Mouse (Mus musculus): Measurements from ENCODE around the gene Pdrg1.
A peak's percentile ranks its signal among the peaks of the same experiment; 100 is the strongest.

Gene Pdrg1

DNA sequence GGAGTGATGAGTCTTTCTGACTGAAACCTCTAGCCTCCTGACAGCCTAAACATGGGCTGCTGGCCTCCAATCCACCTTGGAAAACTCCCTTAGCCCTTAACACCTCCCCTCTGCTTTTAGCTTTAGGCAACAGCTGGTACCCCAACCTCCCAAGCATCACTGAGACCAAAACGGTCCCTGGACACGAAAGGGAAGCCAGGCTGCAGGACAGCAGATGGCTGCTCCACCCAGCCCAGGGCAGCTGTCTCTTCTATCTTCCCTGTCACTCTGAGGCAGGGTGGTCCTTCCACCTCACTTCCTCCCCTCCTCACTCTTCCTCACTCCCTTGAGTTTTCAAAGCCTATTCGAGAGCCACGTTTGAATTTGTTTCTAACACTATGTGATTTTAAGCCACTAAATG is 15.2 kb upstream of the Pdrg1 start:
- no peak for DNase-seq

DNA sequence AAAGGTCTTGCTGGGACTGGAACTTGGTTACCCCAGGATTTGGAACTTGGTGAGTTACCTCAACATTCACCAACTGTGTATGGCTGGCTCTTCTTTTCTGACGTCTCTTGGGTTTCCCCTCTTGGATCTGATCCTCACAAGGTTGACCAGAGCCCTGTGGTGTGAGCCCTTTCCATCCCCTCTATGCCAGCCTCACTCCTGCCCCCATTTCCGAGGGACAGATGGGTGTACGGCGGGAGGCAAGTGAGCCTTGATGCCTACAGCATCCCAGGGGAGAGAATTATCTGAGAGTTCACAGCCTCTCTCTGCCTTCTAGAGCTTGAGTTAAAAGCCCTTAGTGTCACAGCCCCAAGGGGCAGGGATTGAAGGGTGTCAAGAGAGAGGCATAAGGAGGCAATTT is 12.3 kb upstream of the Pdrg1 start:
- DNase-seq = no peak

DNA sequence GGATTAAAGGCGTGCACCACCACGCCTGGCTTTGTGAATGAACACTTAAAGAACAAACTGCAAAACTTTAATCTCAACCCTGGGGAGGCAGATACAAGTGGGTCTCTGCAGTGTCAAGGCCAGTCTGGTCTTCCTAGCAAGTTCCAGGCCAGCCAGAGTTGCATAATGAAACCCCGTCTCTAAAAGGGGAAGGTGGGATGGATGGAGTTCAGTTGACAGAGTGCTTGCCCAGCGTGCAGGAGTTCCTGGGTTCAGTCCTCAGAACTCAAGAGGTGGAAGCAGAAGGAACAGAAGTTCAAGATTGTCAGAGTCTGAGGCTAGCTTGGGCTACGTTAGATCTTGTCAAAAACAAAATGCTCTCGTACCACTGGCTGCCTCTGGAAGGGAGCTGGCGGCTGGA is 10.8 kb upstream of the Pdrg1 start:
- no peak for DNase-seq

DNA sequence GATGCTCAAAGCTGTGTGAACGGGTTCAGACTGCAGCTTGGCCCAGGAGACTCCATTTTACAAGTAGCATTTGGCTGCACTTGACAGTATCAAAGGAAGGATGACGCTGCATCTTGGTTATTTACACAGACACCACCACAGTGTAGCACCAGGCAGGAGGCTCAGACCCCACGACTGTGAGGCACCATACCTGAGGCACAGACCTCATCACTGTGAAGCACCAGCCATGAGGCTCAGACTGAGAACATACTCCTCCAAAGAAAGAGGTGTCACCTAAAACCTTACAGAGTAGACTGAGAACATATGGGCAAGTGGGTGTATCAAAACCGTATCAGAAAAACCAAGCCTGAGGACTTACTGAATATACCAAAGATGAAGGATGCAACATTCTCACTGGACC is 7.6 kb upstream of the Pdrg1 start:
- no peak for DNase-seq

DNA sequence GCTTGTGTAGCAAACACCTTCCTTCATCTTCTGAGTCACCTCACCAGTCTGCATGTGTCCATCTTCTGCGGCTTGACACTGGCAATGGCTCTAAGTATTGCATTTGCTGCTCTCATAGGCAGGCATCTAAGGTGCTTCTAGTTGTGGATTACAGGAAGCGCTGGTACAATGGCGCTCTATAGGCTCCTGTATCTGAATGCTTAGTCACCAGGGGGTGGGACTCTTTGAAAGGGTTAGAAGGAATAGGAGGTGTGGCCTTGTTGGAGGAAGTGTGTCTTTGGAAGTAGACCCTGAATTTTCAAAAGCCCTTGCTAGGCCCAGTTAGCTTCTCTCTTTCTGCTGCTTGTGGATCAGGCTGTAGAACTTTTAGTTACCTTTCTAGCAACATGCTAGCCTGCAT is 5.9 kb upstream of the Pdrg1 start:
- no peak for DNase-seq

DNA sequence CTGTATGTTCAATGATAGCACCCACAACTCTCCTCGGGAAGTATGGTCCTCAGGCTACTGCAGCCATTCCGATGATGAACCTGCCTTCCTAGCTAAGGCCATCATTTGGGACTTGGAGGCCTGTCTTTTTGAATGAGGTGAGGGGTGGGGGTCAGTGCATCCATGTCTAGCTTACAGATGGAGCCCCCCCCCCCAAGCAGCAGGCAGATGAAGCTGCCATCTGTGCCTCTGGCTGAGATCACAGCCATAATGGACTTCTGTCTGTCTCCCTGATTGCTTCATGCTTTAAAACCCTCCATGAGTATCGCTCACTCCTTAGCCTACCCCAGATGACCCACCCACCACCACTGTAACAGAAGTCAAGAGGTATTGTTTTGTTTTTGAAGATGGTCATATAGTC is 4.1 kb upstream of the Pdrg1 start:
- no peak for DNase-seq

DNA sequence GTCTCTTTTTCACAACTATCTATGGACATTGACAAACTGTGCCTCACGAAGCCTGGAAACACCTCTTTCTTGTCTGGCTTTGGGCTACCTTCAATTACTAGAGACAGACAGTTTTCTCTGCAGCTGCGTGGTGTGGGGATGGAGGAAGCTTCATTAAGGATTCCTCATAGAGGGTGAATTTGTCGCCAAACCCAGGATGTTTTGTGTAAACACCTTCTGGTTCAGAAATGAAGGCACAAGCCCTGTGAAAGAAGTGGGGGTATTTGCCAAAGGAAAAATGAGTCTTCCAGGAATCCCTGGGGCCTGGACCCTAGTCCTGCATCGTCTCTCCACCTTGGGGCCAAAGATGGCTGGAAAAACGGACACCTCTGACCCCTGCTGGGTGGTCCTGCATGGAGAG is 1.6 kb upstream of the Pdrg1 start:
- DNase-seq = no peak

DNA sequence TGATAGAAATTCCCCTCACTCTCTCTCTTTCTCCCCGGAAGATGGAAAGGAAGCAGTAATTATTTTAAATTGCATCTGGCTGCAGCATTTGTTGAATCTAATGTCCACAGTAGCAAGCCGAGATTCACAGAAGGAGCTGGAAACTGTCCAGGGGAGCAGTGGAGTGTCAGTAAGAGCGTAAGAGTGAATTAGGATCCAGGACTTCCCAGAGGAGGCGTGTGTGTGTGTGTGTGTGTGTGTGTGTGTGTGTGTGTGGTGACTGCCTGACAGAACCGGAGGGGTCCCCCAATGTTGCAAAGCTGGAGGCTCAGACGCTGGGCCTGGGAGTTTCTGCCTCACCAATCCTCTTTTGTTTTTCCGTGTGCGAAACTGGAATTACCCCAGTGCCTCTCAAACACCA is 577 bp upstream of the Pdrg1 start:
- DNase-seq = no peak

DNA sequence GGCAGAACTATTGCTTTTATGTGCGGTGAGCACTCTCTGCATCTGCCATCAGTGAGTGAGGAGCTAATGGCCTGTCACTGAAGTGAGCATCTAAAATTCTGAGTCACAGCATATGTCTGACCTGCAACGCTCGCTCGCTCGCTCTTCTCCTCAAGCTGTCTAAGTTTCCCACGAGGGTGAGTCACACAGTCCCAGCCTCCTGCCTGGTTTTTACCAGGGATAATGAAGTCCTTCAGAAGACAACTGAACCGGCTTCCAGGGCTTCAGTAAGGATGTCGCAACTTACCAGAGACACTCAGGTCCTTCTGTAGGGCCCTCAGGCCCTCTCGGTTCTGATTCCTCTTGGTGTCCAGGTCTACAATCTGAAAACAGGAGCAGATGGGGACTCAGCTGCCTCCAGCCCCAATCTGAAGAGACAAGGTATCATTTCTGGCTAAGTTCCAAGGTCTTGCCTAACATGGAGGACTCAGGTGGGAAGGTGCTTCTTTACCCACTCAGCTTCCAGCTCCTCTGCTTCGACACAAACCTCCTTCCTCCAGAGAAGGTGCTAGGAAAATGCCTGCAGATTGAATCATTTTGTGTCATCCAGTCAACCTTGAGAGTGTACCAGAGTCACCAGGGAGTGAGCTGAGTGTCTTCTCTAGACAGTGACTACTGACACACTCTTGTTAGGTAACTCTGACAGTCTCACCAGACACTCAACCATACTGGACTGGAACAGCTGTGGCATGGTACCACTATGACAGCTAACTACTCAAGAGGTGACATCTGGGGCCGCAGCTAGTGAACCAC is 1.3 kb downstream of the Pdrg1 start:
- no peak for DNase-seq

DNA sequence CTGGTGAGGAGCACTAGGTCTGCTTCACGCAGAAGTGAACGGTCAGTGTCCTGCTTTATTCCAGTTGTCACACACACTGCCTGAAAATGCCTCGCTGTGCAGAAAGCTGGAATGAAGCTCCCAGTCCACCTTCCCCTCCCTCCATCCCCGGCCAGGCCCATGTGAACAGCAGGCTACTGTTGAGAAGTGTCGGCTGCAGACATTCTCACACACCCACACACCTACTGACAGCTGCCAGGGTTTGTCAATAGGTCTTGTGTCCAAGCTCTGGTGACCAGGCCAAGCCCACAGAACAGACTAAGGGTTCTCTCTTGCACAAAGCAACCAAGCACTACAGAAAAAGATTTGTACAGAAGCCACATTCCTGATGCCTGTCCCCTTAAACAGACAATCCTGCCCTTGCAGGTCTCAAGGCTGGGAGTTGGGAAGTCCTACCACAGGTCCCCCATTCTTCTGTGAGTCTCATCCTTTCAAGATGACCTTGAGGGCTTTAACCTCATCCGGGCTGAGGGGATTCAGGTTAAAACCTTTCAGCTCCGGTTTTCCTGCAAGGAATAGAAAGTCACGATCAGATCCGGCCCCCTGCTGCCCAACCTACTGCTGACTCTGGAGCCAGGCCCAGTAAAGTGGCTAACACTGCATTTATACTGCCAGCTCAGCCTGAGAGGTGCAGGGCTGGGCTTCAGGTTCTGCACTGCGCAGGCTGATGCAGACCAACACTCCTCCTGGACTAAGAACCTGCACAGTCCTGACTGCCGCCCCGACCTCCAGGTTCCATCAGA is 5.8 kb downstream of the Pdrg1 start:
- DNase-seq = no peak

DNA sequence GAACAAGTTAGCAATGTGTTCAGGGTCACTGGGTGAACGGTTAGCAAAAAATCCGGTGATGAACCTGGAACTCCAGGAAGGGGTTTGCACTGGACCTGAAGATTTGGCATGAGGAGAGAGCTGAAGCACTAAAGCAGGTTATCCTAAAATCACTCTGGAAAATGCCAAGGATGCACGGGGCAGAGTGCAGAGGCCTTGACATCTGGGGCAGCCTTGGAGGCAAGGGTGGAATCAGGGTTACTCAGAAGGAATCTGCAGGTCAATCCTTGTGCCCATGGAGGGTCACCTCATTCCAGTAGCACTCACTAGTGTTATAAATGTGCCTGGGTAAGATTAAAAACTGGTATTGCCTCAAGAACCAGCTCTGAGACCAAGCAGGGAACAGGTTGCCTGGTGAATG is 9.2 kb downstream of the Pdrg1 start:
- DNase-seq = no peak

DNA sequence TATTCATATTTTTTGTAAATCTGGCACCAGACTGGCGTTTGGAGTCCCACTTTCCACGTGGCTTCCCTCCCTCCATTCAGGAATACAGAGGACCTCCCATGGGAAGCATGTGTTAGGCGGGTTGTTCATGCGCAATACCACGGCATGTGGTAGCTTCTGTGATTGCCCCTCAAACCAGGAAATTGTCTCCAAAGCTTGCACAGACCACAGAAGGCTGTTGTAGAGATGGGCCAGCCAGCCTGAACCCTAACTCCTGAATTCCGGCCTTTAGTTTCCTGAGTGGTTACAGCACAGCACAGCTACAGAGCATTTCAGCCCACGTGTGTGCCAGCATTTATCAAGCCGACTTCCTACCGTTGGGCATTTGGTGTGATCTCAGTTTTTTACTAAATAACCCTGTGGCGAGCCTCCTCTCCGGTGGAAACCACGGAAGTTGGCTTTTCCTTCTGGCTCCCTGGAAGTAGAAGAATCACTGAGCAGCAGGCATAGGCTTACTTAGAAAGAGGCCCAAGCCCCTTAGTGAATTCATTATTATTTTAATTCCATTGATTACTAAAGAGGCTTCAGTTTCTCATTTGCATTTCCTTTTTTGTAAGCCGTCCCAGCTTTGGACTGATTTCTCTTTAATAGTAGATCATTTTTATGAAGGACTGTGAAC is 11.4 kb downstream of the Pdrg1 start:
- no peak for DNase-seq

DNA sequence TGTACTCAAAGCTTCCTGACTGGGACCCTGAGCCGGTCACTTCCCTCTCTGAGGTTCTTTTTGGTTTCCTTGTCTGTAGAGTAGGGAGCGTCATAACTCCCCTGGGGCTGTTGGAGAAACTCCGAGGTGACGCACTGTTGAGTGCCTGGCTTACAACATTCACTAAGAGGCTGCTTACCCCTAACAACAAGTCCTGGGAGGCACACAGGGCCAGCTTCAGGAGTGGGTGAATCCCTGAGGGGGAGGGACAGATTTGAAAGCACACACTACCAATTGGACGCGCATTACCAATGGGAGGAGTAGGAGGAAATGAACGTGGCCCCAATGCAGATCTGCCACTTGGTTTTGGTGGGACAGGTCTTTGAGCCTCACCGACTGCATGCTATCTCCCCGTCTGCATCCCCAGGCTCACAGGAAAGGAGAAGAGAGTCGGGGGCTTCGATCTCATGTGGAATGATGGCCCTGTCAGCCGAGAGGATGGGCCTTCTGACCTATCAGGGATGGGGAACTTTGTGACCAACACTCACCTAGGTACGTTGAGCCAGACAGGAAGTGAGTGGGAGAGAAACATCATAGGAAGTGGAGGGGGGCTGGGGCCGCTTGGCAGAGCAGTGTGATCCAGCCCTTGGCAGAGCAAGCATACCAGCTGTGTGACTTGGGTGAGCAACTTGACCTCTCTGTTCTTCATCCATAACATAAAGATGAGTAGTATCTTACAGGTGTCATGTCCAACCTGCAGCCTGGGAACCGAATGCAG is 12.6 kb downstream of the Pdrg1 start:
- DNase-seq = no peak

DNA sequence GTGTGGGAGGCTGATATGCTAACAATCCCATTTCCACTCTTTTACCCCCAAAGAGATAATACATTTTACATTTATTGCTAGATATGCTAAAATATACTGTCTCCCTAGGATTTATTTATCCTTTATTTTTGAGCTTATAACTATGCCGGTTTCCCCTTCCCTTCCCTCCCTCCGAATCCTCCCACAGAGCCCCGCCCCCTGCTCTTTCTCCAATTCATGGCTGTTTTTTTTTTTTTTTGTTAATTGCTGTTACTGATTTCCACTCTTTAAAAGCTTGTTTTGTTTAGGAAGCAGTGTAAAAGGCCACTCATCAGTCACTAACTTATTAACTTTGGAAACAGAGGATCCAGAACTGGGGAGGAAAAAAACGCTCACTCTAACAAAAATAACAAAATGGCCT is 18.2 kb downstream of the Pdrg1 start:
- DNase-seq = no peak

DNA sequence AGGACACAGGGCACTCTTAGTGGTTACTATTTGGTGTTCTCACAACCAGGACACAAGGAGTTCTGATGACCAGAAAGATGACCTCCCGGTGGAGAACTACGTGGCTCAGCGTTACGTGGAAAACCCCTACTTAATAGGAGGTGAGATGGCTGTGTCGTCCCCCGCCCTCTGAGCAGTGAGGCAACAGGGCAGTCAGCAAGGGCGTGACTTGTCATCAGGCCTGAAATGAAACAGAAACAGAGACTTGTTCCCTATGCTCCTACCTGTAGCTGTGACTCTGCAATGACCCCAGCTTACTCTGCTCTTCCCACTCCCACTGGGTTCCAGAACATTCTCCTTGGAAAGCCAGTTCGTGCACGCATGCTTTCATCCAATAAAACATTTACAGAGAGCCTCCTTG is 23.7 kb downstream of the Pdrg1 start:
- peak; percentile 34 for DNase-seq

DNA sequence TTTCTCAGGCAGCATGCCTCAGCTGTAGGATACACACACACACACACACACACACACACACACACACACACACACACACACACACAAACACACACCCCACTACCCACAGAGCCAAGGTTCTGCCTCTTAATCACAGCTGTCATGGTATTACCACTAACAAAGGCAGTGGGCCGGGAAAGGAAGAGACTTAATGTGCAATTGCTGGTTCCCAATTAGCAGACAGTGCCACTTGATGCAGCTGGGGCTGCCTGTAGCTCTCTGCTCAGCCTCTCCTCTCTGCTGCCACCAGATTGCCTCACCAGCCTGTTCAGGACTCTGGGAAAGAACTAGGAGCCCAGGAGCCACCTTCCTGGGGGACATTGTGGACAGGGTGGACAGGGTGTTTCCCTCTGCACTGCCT is 29.6 kb downstream of the Pdrg1 start:
- DNase-seq = no peak

DNA sequence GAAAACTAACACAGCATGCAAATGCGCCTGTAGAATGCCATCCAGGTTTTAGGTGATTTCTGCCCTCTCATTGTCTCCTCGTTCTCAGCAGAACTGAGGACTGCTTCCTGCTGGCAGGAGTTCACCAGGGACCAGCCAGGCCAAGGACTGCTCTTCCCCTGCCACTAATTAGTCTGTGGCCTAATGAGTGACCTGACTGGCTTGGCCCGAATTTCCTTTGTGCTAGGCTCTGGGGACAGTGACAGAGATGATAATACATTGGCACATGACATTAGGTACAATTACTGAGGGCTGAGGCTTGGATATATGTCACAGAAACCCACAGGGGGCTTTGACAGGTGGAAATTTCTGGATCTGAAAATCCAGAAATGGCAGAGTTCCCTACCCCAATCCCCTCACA is 38.2 kb downstream of the Pdrg1 start:
- DNase-seq = no peak

DNA sequence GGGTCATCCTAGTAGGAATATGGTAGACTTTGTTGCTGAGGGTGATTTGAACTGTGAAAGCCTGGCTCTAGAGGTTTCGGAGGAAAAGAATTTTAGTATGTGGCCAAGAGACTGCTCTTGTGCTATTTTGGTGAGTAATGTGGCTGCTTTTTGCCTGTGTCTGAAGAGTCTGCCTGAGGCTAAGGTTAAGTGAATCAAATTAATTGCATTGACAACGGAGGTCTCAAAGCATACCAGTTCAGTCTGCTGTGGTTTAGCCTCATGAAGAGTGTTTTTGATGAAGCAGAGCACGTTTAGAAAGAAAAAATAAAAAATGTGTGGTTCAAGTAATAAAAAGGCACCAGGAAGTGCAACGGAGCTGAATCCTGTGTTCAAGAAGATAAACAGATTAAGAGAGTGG is 49.7 kb downstream of the Pdrg1 start:
- no peak for DNase-seq

DNA sequence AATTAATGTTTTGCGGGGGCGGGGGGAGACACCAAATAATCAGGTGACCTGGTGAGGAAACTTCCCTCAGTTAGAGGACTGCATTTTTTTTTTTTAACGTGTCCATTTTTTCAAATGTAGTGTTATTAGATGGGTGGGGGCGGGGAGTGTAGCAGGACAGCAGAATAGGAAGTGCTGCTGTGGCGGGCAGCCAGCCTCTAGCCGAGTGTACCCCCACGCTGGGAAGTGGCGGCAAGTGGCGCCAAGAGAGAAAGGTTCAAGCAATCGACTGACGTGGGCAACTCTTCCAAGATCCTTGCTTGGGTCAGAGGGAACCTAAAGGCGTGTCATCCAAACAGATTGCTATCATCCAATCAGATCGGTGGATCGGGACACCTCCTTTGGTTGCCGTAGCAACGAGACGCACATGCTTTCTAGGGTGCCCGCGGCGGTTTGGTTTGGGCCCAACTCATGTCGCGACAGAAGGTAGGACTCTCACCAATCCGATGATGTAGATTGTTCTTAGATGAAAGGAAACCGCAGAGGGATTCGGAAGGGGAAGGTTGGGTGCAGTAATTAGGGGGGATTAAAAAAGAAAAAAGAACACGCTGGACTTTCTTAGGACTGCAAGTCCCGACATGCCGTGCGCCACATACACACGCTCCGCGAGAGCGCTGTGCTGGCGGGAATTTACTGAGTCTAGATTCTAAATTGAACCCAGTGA is 53.0 kb downstream of the Pdrg1 start, which contains the start of gene Ttll9:
Ttll9 (plus strand) TSS at position 395 of the 703 bp plus-strand sequence.
- peak; percentile 89 for DNase-seq
